Mouse (Mus musculus) MEL (cell line): ENCODE results near the gene Disp3.
A peak's percentile ranks its signal among the peaks of the same experiment; 100 is the strongest.

Experiments used
- CTCF ChIP-seq, 3 experiments: IDR thresholded peaks in 2 of 3; conservative IDR thresholded peaks in 1 of 3; 2 replicates each; pipeline ENCODE4 v1.5.1; 2011 to 2012; ENCODE audit warnings: low read length in 3 of 3, low read depth in 2 of 3, mild to moderate bottlenecking in 2 of 3, improper control_type of control experiment in 1 of 3, inconsistent platforms in 1 of 3, mixed read lengths in 1 of 3, moderate library complexity in 1 of 3; ENCODE audit not compliant: control insufficient read depth in 1 of 3, insufficient read depth in 1 of 3, poor library complexity in 1 of 3, severe bottlenecking in 1 of 3
- POLR2A ChIP-seq, 2 experiments: IDR thresholded peaks; 2 replicates each; pipeline ENCODE4 v1.6.1; 2011 to 2012; ENCODE audit warnings: low read length in 2 of 2, mild to moderate bottlenecking in 2 of 2, control low read depth in 1 of 2, improper control_type of control experiment in 1 of 2, low read depth in 1 of 2, moderate library complexity in 1 of 2; ENCODE audit not compliant: control insufficient read depth in 1 of 2, insufficient read depth in 1 of 2, poor library complexity in 1 of 2
- POLR2AphosphoS5 ChIP-seq: IDR thresholded peaks from 2 replicates; pipeline ENCODE4 v1.6.1; 2012; ENCODE audit warnings: low read depth, borderline replicate concordance, mild to moderate bottlenecking, inconsistent platforms, low read length, moderate library complexity, mixed read lengths
- SMC3 ChIP-seq: IDR thresholded peaks from 2 replicates; pipeline ENCODE4 v1.6.1; 2011; ENCODE audit warnings: low read depth, low read length, improper control_type of control experiment
- TAL1 ChIP-seq: IDR thresholded peaks from 2 replicates; pipeline ENCODE4 v1.6.1; 2012; ENCODE audit warnings: mild to moderate bottlenecking, inconsistent platforms, low read length, moderate library complexity, mixed read lengths
- USF1 ChIP-seq: IDR thresholded peaks from 2 replicates; pipeline ENCODE4 v1.6.1; 2014; ENCODE audit warnings: low read depth, mild to moderate bottlenecking, inconsistent platforms, low read length, improper control_type of control experiment, moderate library complexity
- USF2 ChIP-seq, 2 experiments: IDR thresholded peaks; 2 replicates each; pipeline ENCODE4 v1.6.1; 2011 to 2012; ENCODE audit warnings: improper control_type of control experiment in 2 of 2, low read length in 2 of 2, borderline replicate concordance in 1 of 2, inconsistent platforms in 1 of 2, low read depth in 1 of 2, mild to moderate bottlenecking in 1 of 2; ENCODE audit not compliant: insufficient read depth in 1 of 2
- ZC3H11A ChIP-seq: IDR thresholded peaks from 2 replicates; pipeline ENCODE4 v1.6.1; 2012; ENCODE audit warnings: low read depth, mild to moderate bottlenecking, inconsistent platforms, low read length, improper control_type of control experiment

DNA sequence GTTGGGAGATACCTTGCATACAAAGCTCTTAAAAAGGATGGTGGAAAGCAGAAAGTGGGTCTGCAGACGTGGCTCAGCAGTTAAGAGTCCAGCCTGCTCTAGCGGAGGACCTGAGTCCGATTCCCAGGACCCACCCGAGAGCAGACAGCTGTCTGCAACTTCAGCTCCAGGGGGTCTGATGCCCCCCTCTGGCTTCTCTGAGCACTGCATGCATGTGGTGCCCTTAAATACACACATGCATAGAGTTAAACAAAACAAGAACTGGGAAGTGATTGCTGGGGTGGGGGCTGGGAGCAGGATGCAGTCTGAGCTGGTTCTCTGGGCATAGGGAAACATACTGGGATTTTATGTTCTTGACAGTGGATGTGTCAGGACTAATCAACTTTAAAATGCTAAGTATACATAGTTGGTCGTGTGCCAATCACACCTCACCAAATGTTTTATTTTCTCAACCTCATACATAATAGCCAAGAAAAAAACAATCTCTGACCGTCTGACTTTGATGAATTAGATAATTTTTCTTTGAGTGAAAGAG lies 20.7 kb downstream of the Disp3 start:
- TF ChIP-seq POLR2AphosphoS5: no peak
- no peak for TF ChIP-seq USF2 (IDR thresholded peaks at IDR 0.05; ENCODE audit: borderline replicate concordance in 1 of 2, insufficient read depth in 1 of 2, low read depth in 1 of 2, low read length in 2 of 2)
- TF ChIP-seq CTCF (IDR thresholded peaks at IDR 0.05 in 2 of 3, conservative IDR thresholded peaks at IDR 0.05 in 1 of 3; ENCODE audit: control insufficient read depth in 1 of 3, insufficient read depth in 1 of 3, low read depth in 2 of 3, low read length in 3 of 3, poor library complexity in 1 of 3, severe bottlenecking in 1 of 3): peak in 2 of 3 experiments; percentile 2 to 16; a peak in 1 of 6 replicates
- no peak for TF ChIP-seq ZC3H11A
- TF ChIP-seq TAL1: no peak
- TF ChIP-seq USF1: no peak
- no peak for TF ChIP-seq SMC3
- TF ChIP-seq POLR2A (IDR thresholded peaks at IDR 0.05; ENCODE audit: control insufficient read depth in 1 of 2, insufficient read depth in 1 of 2, low read depth in 1 of 2, low read length in 2 of 2, poor library complexity in 1 of 2): no peak
